Mouse (Mus musculus): ENCODE data around the gene Spint2.

DNA sequence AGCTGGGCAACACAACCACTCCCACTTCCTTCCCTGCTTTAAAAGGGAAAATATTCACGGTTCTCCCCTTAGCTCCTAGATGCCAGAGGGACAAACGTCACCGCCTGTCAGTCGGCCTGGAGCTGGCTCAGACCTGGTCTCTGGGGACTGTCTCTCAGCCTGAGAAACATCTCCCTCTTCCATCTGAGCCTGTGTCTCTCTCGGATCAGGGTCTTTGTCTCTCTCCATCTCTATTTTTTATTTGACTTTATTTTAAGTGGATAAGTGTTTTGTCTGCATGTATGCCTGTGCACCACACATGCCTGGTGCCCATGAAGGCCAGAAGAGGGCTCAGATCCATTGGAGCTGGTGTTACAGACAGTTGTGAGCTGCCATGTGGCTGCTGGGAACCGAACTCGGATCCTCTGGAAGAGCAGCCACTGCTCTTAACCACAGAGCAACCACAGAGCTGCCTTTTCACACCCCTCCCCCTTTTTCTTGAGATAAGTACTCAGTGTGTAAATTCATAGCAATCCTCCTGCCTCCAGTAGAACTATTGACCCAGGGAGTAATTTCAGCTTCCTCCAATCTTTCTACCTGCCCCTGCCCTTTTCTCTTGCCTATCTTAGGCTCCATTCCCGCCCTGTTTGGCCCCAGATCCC, 10.9 kb upstream of the Spint2 start:
- TF ChIP-seq CTCF (IDR thresholded peaks at IDR 0.05; ENCODE audit: low read depth) (no peak), EP300 (IDR thresholded peaks at IDR 0.05; ENCODE audit: low read depth) (no peak)
